Mouse (Mus musculus): ENCODE measurements at regions not wholly inside any gene's neighbourhood (a gene's known extent, or its start where the extent isn't known, plus 50 kb on each side); places are given as distances from the start of the nearest gene placed in this dataset.

- H3K4me1 ChIP-seq (replicated peaks; ENCODE audit: control insufficient read depth, insufficient read depth, low read length) = no peaks in the 10 kb centered on the region
- no peak overlapping the region for H3K27ac ChIP-seq (ENCODE audit: control insufficient read depth, insufficient read depth, low read length)
- 32% methylated on average over 7 of the region's 7 CpGs for WGBS
- no peak overlapping the region for H3K4me3 ChIP-seq (ENCODE audit: control insufficient read depth, insufficient read depth, low read length)
- no peak for DNase-seq
- TF ChIP-seq CTCF (IDR thresholded peaks at IDR 0.05; ENCODE audit: borderline replicate concordance, control insufficient read depth, extremely low read depth, insufficient read depth, low read length, poor library complexity) (no peak), POLR2A (IDR thresholded peaks at IDR 0.05; ENCODE audit: control insufficient read depth, extremely low read depth, insufficient read depth, low read length, poor library complexity) (no peak)
- no peaks in the 10 kb centered on the region for H3K27me3 ChIP-seq (ENCODE audit: control insufficient read depth, insufficient read depth, low read length)
- no peaks in the 10 kb centered on the region for H3K36me3 ChIP-seq (ENCODE audit: control insufficient read depth, insufficient read depth, low read length)
Measured at GRCm38 (mm10) chr12:110393555-110393954, 53.4 kb upstream of the Ppp2r5c start.
